Mouse (Mus musculus) olfactory bulb, adult 2 months (tissue): ENCODE data around the gene Tor2a. TPM values are rescaled to one million over a fixed set of nuclear protein-coding genes. Genes with fewer than 3 reads are reported as not detected.

Experiments used
- H3K27ac ChIP-seq: fragments of 200-500 bp; 2 replicates; pipeline ENCODE4 v1.5.1; 2012; ENCODE audit warnings: low read depth, low read length; ENCODE audit not compliant: insufficient read depth
- H3K4me1 ChIP-seq: fragments of 200-500 bp; 2 replicates; pipeline ENCODE4 v1.6.1; 2012; ENCODE audit warnings: low read length; ENCODE audit not compliant: control insufficient read depth, insufficient read depth
- H3K4me3 ChIP-seq: fragments of 200-500 bp; 2 replicates; pipeline ENCODE4 v1.5.1; 2012; ENCODE audit warnings: mild to moderate bottlenecking, low read depth, low read length, moderate library complexity; ENCODE audit not compliant: insufficient read depth
- CTCF ChIP-seq: fragments of 200-500 bp; IDR thresholded peaks from 2 replicates; pipeline ENCODE4 v1.5.1; 2012; ENCODE audit warnings: low read depth, mild to moderate bottlenecking, low read length, moderate library complexity; ENCODE audit not compliant: insufficient read depth
- POLR2A ChIP-seq: fragments of 200-500 bp; IDR thresholded peaks from 2 replicates; pipeline ENCODE4 v1.6.1; 2012; ENCODE audit warnings: mild to moderate bottlenecking, low read depth, low read length, moderate library complexity; ENCODE audit not compliant: insufficient read depth
- WGBS: fragments of 180-500 bp; shearing (Covaris S2); methylation state at CpG from one replicate; pipeline ENCODE4 v1.1.7; 2018; 5-methylcytosine and 5-hydroxymethylcytosine counted together
- polyA plus RNA-seq: library from polyadenylated mRNA; stranded (reverse); fragments of >200 nt; gene quantifications from 2 replicates; pipeline ENCODE4 v1.2.4, GENCODE M21; 2012; ENCODE audit warnings: low replicate concordance; ENCODE audit not compliant: missing spikeins, insufficient read depth, insufficient read length

The Tor2a gene
- polyA plus RNA-seq, 1 experiment, result not detected

GRCm38 (mm10) chr2:32737008-32737407 lies 20.0 kb upstream of the Tor2a start:
- H3K27ac ChIP-seq, result no peak overlapping the region
- H3K4me3 ChIP-seq, result no peak overlapping the region
- 73% methylated on average over 6 of the region's 6 CpGs for WGBS
- peaks cover 9% of the 10 kb centered on the region; the same call in 1 of the 2 replicates for H3K4me1 ChIP-seq
- TF ChIP-seq CTCF, result no peak
- no peak for TF ChIP-seq POLR2A

GRCm38 (mm10) chr2:32739311-32739710 lies 17.7 kb upstream of the Tor2a start:
- Histone ChIP-seq H3K4me3 (no peak overlapping the region), H3K4me1 (peaks cover 17% of the 10 kb centered on the region), H3K27ac (no peak overlapping the region)
- 74% methylated on average over 4 of the region's 4 CpGs for WGBS
- no peak for TF ChIP-seq POLR2A
- TF ChIP-seq CTCF, result no peak

GRCm38 (mm10) chr2:32740916-32741272 lies 16.1 kb upstream of the Tor2a start, which contains the start of gene 6330409D20Rik:
Gene 6330409D20Rik (minus strand): TSS chr2:32741016.
- 9% methylated on average over 11 of the region's 11 CpGs for WGBS
- Histone ChIP-seq H3K4me3 (peak within 1 kb of the TSS; percentile 68), H3K27ac (0 out of 2 replicates have a peak within 1 kb of the TSS, but pooled peaks have one; percentile 16), H3K4me1 (peaks cover 17% of the 10 kb centered on the region)
- no peak for TF ChIP-seq POLR2A
- no peak for TF ChIP-seq CTCF

- Histone ChIP-seq H3K4me1 (peaks cover 14% of the 10 kb centered on the region), H3K27ac (0 out of 2 replicates have a peak overlapping the region, but pooled peaks have one; percentile 16), H3K4me3 (peak overlapping the region; percentile 68)
- WGBS, result 4% methylated on average over 51 of the region's 58 CpGs
- TF ChIP-seq POLR2A (peak; percentile 37; the same call in 1 of the 2 replicates), CTCF (no peak)
These were observed 15.5 kb upstream of the Tor2a start for GRCm38 (mm10) chr2:32741273-32742172.

GRCm38 (mm10) chr2:32742173-32742531 lies 14.9 kb upstream of the Tor2a start:
- Histone ChIP-seq H3K4me3 (peak overlapping the region; percentile 68), H3K27ac (no peak overlapping the region), H3K4me1 (peaks cover 14% of the 10 kb centered on the region)
- WGBS, result 13% methylated on average over 18 of the region's 18 CpGs
- TF ChIP-seq CTCF (no peak), POLR2A (peak; percentile 63; the same call in 1 of the 2 replicates)

GRCm38 (mm10) chr2:32744272-32744982 lies 12.6 kb upstream of the Tor2a start:
- WGBS, result 78% methylated on average over 15 of the region's 15 CpGs
- Histone ChIP-seq H3K27ac (no peak overlapping the region), H3K4me3 (no peak overlapping the region), H3K4me1 (peaks cover 14% of the 10 kb centered on the region)
- no peak for TF ChIP-seq POLR2A

- H3K4me3 ChIP-seq, result no peak overlapping the region
- no peak overlapping the region for H3K27ac ChIP-seq
- TF ChIP-seq CTCF, result no peak
- TF ChIP-seq POLR2A, result no peak
- peaks cover 6% of the 10 kb centered on the region; the same call in 1 of the 2 replicates for H3K4me1 ChIP-seq
- 87% methylated on average over 16 of the region's 16 CpGs for WGBS
These were observed 8.0 kb upstream of the Tor2a start for GRCm38 (mm10) chr2:32749082-32749481.

- no peak for TF ChIP-seq POLR2A
- TF ChIP-seq CTCF, result no peak
- H3K27ac ChIP-seq, result no peak overlapping the region
- peaks cover 6% of the 10 kb centered on the region; the same call in 1 of the 2 replicates for H3K4me1 ChIP-seq
- 71% methylated on average over 7 of the region's 7 CpGs for WGBS
- H3K4me3 ChIP-seq, result no peak overlapping the region
These were observed 6.8 kb upstream of the Tor2a start for GRCm38 (mm10) chr2:32750199-32750598.

- H3K4me3 ChIP-seq, result no peak overlapping the region; the same call in 1 of the 2 replicates
- H3K27ac ChIP-seq, result no peak overlapping the region
These were observed 6.0 kb upstream of the Tor2a start for GRCm38 (mm10) chr2:32750887-32751664.

More at GRCm38 (mm10) chr2:32750887-32751664, 6.0 kb upstream of the Tor2a start:
- peaks cover 6% of the 10 kb centered on the region; the same call in 1 of the 2 replicates for H3K4me1 ChIP-seq
- TF ChIP-seq CTCF (no peak), POLR2A (no peak)
- 36% methylated on average over 31 of the region's 31 CpGs for WGBS
